Mouse (Mus musculus) B cell, adult 62 days (primary cell): ENCODE measurements around the gene Ppp1r3f. TPM values are rescaled to one million over a fixed set of nuclear protein-coding genes. Genes with fewer than 3 reads are reported as not detected.

Experiments
- total RNA-seq: library from RNA; stranded (reverse); gene quantifications from 4 replicates; pipeline ENCODE4 v1.2.4, GENCODE M21; 2023

Gene Ppp1r3f
- total RNA-seq, result 5.1 to 6.6 TPM (median 5.3 TPM) in 4 replicates

GRCm38 (mm10) chrX:7574087-7574884 is at the start of gene Ppp1r3f:
Ppp1r3f (minus strand) TSS chrX:7574283.

DNA sequence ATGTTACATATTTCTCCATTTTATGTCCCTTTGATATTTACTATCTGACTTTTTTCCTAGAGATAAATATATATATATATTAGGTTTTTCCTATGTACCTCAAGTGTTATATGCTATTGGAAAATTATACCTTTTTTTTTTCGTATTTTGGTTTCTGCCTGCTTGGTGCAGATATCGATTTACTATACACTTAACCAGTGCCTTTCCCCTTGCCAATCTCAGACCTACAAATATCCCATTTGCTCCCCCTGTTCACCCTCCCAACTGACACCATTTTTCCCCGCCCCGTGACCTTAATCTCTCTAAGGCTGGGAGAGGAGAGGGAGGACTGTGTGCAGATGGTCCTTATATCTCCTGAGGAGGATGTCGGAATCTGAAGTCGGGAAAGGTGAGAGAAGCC is 32.7 kb upstream of the Ppp1r3f start, which contains the start of gene Cacna1f:
Gene Cacna1f (plus strand): TSS at position 301 of the 400 bp plus-strand sequence.

GRCm38 (mm10) chrX:7604879-7605574 is 30.9 kb upstream of the Ppp1r3f start, which contains the start of gene Ccdc22:
Ccdc22 (minus strand) TSS chrX:7605517.

GRCm38 (mm10) chrX:7573176-7574086 is 652 bp downstream of the Ppp1r3f start, which contains the start of gene Foxp3:
Foxp3 (plus strand) TSS chrX:7573644.

Other genes starting within 250 kb of the Ppp1r3f start
- 0.48 to 0.81 TPM (median 0.60 TPM) in 4 replicates for gene Usp27x, start 198.5 kb downstream of the Ppp1r3f start, total RNA-seq
- 0.49 TPM in 1 of 4 replicates, not detected in the others for gene Foxp3, start 639 bp downstream of the Ppp1r3f start, total RNA-seq
- 19.2 to 22.5 TPM (median 20.0 TPM) in 4 replicates for gene Ccdc22, start 31.2 kb upstream of the Ppp1r3f start, total RNA-seq
- gene Cacna1f, start 32.8 kb upstream of the Ppp1r3f start, total RNA-seq, result not detected in 4 replicates
- gene Syp, start 64.2 kb upstream of the Ppp1r3f start, total RNA-seq, result 0.36 to 0.58 TPM (median 0.56 TPM) in 3 of 4 replicates, not detected in the other
- gene Prickle3, start 83.0 kb upstream of the Ppp1r3f start, total RNA-seq, result 24.4 to 28.3 TPM (median 25.8 TPM) in 4 replicates
- 85.6 to 91.6 TPM (median 88.3 TPM) in 4 replicates for gene Plp2, start 97.1 kb upstream of the Ppp1r3f start, total RNA-seq
- gene Magix, start 107.0 kb upstream of the Ppp1r3f start, total RNA-seq, result not detected in 4 replicates
- gene Gpkow, start 122.8 kb upstream of the Ppp1r3f start, total RNA-seq, result 45.1 to 48.2 TPM (median 46.2 TPM) in 4 replicates
- gene Wdr45, start 140.1 kb upstream of the Ppp1r3f start, total RNA-seq, result 58.2 to 89.6 TPM (median 70.2 TPM) in 4 replicates
- not detected in 4 replicates for gene Gm45208, start 148.0 kb upstream of the Ppp1r3f start, total RNA-seq
- 9.6 to 13.9 TPM (median 12.0 TPM) in 4 replicates for gene Praf2, start 154.2 kb upstream of the Ppp1r3f start, total RNA-seq
- gene Ccdc120, start 176.6 kb upstream of the Ppp1r3f start, total RNA-seq, result not detected in 4 replicates
- gene Tfe3, start 188.3 kb upstream of the Ppp1r3f start, total RNA-seq, result 26.2 to 36.6 TPM (median 32.7 TPM) in 4 replicates
- 277 to 286 TPM (median 284 TPM) in 4 replicates for gene Gripap1, start 215.5 kb upstream of the Ppp1r3f start, total RNA-seq
- 1.5 to 2.4 TPM (median 1.9 TPM) in 4 replicates for gene Kcnd1, start 248.0 kb upstream of the Ppp1r3f start, total RNA-seq